Mouse (Mus musculus) gonadal fat pad, adult 2 months (tissue): ENCODE measurements around the gene Tbc1d14. TPM values are rescaled to one million over a fixed set of nuclear protein-coding genes. Genes with fewer than 3 reads are reported as not detected.

Source experiments
- DNase-seq: peaks from one replicate; pipeline ENCODE4 v3.0.0-alpha.2; 2012; ENCODE audit warnings: low read depth
- polyA plus RNA-seq: library from polyadenylated mRNA; depleted of rRNA; stranded (reverse); fragments of >200 nt; gene quantifications from 2 replicates; pipeline ENCODE4 v1.2.3, GENCODE M21; 2012

Gene Tbc1d14
- polyA plus RNA-seq, 1 experiment: 55.6 TPM

DNA sequence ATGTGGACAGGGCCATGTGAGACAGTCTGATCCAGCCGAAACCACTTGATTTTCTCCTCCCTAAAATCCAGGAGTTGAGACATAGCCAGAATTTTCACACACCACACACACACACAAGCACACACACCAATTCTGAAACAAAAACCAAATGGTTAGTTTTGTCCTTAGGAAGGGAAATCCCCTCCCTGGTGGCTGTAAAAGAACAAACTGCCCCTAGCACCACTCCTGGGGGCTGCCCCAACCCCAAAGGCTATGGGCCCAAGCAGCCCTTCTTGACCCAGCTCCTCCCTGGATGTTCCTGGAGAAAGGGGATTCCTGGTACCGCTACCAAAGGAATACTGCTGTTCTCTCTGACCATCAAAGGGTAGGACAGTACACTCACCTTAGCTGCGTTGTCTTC lies 16.6 kb downstream of the Tbc1d14 start:
- no peak for DNase-seq

GRCm38 (mm10) chr5:36575745-36576144 lies 17.3 kb downstream of the Tbc1d14 start:
- DNase-seq: no peak

DNA sequence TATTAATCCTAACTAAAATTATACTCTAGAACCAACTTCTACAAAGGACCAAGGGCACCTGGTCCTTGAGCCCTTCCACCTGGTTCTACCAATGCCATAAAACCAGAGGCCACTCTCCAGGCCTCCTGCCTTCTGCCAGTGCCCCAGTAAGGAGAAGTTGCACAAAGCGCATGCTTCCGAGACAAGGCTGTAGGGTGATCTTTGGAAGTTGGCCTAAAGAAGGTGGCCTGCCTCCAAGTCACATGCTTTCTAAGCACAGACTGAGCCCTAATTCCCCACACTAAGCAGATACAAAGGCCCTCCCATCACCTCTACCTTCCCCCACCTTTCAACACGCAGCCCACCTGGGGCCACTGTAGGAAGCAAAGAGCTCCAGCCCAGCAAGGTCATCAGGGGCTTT lies 17.8 kb downstream of the Tbc1d14 start:
- DNase-seq: no peak

- DNase-seq: no peak
Observed at GRCm38 (mm10) chr5:36574147-36574870, 18.8 kb downstream of the Tbc1d14 start.

- no peak for DNase-seq
Observed at GRCm38 (mm10) chr5:36573354-36573753, 19.7 kb downstream of the Tbc1d14 start.

DNA sequence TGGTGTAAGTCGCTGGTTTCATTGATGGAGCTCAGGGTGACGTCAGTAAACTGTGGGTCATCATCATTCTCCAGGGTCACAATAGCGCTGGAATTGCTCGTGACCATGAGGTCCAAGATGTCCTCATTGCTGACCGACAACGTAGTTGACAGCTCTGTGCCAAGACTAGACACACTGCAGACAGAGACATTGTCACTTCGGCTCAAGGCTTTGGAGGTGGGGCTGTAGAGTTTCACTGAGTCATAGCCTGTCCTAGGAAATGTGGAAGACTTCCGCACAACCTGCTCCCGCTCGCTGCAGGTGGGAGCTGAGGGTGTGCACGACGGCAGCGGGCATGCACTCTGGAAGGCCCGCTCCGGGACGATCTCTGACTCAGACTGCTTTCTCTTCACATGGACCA lies 21.7 kb downstream of the Tbc1d14 start:
- DNase-seq: no peak

GRCm38 (mm10) chr5:36570546-36571245 lies 22.4 kb downstream of the Tbc1d14 start:
- DNase-seq: no peak

- DNase-seq: no peak
Observed at GRCm38 (mm10) chr5:36570098-36570497, 23.0 kb downstream of the Tbc1d14 start.

GRCm38 (mm10) chr5:36568118-36568517 lies 25.0 kb downstream of the Tbc1d14 start:
- no peak for DNase-seq

GRCm38 (mm10) chr5:36567627-36568026 lies 25.4 kb downstream of the Tbc1d14 start:
- DNase-seq: no peak

DNA sequence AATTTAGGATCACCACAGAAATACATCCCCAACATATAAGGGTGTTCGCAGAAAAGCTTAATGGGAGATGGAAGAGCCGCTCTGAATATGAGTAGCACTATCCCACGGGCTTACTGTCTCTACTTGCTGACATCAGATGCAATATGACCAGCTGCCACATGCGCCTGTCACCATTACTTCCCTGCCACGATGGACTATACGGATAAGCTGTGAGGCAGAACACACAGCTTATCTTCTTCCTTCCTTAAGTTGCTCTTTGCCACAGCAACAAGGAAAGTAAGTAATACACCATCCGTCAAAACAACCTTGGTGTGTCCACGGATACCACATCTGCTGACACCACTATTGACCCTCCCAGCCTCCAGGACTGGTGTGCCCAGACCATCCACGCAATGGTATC lies 28.5 kb downstream of the Tbc1d14 start:
- no peak for DNase-seq

DNA sequence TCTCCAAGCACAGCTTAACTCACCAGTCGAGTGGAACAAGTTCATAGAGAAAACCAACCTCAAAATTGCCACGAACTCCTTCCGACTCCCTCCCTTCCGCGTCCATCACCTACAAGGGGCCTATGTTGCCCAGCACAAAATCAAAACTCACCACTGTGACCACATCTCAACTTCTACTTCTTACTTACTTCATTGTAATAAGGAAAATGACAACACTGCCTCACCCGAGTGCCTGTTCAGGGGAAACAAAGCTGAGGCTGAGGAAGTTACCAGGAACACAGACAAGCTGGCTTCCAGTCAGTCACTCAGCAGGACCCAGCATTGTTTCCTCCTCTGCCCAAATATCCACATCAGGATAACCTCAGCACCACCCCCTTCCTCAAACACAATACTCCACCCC lies 29.3 kb downstream of the Tbc1d14 start:
- no peak for DNase-seq

- no peak for DNase-seq
Observed at GRCm38 (mm10) chr5:36562791-36563445, 30.2 kb downstream of the Tbc1d14 start.

DNA sequence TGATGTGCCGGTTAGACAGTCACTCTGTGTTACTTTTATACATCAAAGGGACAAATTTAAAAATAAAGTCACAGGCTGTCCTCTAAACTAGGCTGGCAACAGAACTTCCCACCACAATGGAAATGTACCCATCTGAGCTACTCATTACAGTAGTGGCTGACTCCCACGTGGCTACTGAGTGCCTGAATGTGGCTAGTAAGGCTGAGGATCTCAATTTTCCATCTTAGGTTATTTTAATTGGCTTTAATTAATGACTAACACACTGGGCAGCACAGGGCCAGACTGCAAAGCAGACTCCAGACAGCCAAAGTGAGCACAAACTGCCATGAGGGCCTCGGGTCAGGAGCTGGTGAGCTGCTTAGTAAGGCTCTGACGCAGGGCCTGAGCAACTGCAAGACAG lies 31.6 kb downstream of the Tbc1d14 start:
- no peak for DNase-seq

DNA sequence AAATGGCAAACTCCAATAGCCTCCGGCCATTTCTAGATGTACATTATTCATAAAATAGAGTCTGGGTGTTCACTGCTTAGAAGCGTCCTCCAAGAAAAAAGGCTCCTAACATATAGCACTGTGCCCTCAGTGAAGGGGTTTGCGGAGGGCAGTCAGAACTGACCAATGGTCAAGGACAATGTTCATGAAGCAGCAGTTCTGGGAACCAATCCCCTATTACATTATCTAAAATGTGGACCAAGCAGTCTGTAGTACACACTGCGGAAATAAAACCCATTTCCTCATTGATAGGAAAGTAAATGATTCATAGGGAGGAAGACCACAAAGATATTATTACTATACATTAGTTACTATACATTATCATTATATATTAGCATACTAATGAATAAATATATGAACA lies 32.6 kb downstream of the Tbc1d14 start:
- DNase-seq: no peak

- no peak for DNase-seq
Observed at GRCm38 (mm10) chr5:36559510-36560235, 33.4 kb downstream of the Tbc1d14 start.

GRCm38 (mm10) chr5:36559106-36559505 lies 34.0 kb downstream of the Tbc1d14 start:
- no peak for DNase-seq

- no peak for DNase-seq
Observed at GRCm38 (mm10) chr5:36558526-36558925, 34.5 kb downstream of the Tbc1d14 start.

DNA sequence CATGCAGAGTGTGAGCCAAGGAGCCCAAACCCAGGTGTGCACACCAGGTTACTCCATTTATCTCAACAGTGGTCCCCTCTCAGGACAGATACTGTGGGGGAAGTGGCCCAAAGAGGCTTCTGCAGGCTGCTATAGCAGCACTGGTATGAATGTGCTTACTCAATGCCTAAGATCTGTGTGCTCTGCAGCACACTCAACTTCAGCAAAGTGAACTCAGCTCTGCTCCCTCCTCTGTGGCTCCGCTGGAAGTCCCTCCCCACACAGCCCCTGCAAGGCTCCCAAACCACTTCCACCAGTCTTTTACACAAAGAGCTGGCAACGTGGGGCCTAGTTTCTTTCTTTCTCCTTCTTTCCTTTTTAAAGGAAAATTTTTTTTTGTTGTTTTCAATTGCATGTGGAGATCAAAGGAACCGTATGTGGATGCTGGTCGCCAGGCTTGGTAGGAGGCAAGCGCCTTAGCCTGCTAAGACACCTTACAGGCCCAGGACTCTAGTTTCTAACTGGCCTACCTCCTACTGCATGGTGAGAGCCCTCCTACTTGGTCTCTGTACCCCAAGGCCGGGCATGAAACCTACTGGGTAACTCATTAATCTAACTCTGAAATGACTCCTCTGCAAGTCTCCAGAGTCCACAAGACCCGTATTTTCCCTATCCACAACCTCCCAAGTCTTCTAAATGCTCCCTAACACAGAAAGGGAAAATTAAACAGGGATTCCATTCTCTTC lies 35.3 kb downstream of the Tbc1d14 start:
- DNase-seq: no peak

DNA sequence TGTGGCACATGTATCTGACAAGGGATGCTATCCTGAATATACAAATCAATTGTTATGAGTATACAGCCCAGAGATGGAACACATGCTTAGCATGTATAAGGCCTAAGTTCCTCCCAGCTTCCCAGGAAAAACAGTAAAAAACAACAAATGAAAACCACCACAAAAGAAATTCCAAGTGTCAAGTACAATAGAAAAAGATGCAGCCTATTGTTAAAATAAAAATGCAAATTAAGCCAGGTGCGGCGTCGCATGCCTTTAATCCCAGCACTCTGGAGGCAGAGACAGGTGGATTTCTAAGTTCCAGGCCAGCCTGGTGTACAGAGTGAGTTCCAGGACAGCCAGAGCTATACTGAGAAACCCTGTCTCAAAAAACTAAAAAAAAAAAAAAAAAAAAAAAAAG lies 36.2 kb downstream of the Tbc1d14 start:
- DNase-seq: no peak

DNA sequence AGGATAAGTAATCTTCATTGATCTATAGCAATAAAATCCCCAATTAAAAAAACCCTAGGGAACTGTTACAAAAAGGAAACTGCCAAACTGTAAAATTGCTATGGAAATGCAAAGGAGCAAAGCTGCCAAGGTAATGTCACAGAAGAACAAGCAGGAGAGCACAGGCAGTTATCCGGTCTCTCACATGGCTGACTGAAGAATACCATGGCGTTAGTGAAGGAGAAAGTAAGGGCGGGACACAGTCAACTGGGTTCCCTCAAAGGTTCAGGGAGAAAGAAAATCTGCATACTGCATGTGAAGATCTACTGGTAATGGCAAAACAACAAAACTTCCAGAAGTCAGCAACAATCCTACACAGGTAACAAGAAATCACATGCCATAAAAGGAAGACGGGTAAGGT lies 36.8 kb downstream of the Tbc1d14 start:
- DNase-seq: no peak

- DNase-seq: no peak
Observed at GRCm38 (mm10) chr5:36554496-36554895, 38.6 kb downstream of the Tbc1d14 start.
